Mouse (Mus musculus) MEL (cell line): Measurements from ENCODE around the gene Rps16. TPM values are rescaled to one million over a fixed set of nuclear protein-coding genes. Genes with fewer than 3 reads are reported as not detected.

ENCODE experiments used
- DNase-seq: peaks from one replicate; pipeline ENCODE4 v3.0.0; 2011; ENCODE audit warnings: low read depth, low spot score
- H3K27ac ChIP-seq: 2 replicates; pipeline ENCODE4 v1.5.1; 2012; ENCODE audit warnings: low read depth, mild to moderate bottlenecking, control low read depth, low read length, moderate library complexity; ENCODE audit not compliant: control insufficient read depth
- H3K27me3 ChIP-seq, 2 experiments: fragments of 150-350 bp in 1 of 2; sonication (generic) in 1 of 2; 2 replicates each; pipeline ENCODE4 v1.6.1; 2012; ENCODE audit warnings: low read length in 2 of 2, mild to moderate bottlenecking in 2 of 2, improper control_type of control experiment in 1 of 2, moderate library complexity in 1 of 2; ENCODE audit not compliant: insufficient read depth in 2 of 2, control insufficient read depth in 1 of 2
- H3K36me3 ChIP-seq, 2 experiments: 2 replicates each; pipeline ENCODE4 v1.6.1; 2012 to 2014; ENCODE audit warnings: low read length in 2 of 2, improper control_type of control experiment in 1 of 2, inconsistent platforms in 1 of 2, mild to moderate bottlenecking in 1 of 2; ENCODE audit not compliant: insufficient read depth in 2 of 2, control insufficient read depth in 1 of 2
- H3K4me1 ChIP-seq, 2 experiments: fragments of 150-350 bp in 1 of 2; sonication (generic) in 1 of 2; 2 replicates each; pipeline ENCODE4 v1.6.1; 2012; ENCODE audit warnings: low read length in 2 of 2, improper control_type of control experiment in 1 of 2, mild to moderate bottlenecking in 1 of 2; ENCODE audit not compliant: insufficient read depth in 2 of 2, control insufficient read depth in 1 of 2
- H3K4me3 ChIP-seq, 2 experiments: fragments of 150-350 bp in 1 of 2; sonication (generic) in 1 of 2; 2 replicates each; pipeline ENCODE4 v1.5.1; 2012; ENCODE audit warnings: low read depth in 2 of 2, low read length in 2 of 2, mild to moderate bottlenecking in 2 of 2, moderate library complexity in 2 of 2, control low read depth in 1 of 2, improper control_type of control experiment in 1 of 2; ENCODE audit not compliant: control insufficient read depth in 1 of 2, insufficient read depth in 1 of 2
- H3K79me2 ChIP-seq: 2 replicates; pipeline ENCODE4 v1.6.1; 2012; ENCODE audit warnings: mild to moderate bottlenecking, low read length, moderate library complexity; ENCODE audit not compliant: control insufficient read depth, poor library complexity, insufficient read depth
- H3K9ac ChIP-seq: 2 replicates; pipeline ENCODE4 v1.6.1; 2012; ENCODE audit warnings: low read depth, mild to moderate bottlenecking, control low read depth, low read length, moderate library complexity; ENCODE audit not compliant: control insufficient read depth, poor library complexity, severe bottlenecking
- H3K9me3 ChIP-seq: fragments of 150-350 bp; sonication (generic); replicated peaks from 2 replicates; pipeline ENCODE4 v1.6.1; 2012; ENCODE audit warnings: mild to moderate bottlenecking, low read length, improper control_type of control experiment, moderate library complexity; ENCODE audit not compliant: insufficient read depth
- BHLHE40 ChIP-seq: IDR thresholded peaks from 2 replicates; pipeline ENCODE4 v1.6.1; 2012; ENCODE audit warnings: low read depth, mild to moderate bottlenecking, inconsistent platforms, low read length, improper control_type of control experiment, borderline replicate concordance
- CHD1 ChIP-seq: IDR thresholded peaks from 2 replicates; pipeline ENCODE4 v1.6.1; 2012; ENCODE audit warnings: low read depth, mild to moderate bottlenecking, inconsistent platforms, low read length, improper control_type of control experiment
- CTCF ChIP-seq, 3 experiments: IDR thresholded peaks in 2 of 3; conservative IDR thresholded peaks in 1 of 3; 2 replicates each; pipeline ENCODE4 v1.5.1; 2011 to 2012; ENCODE audit warnings: low read length in 3 of 3, low read depth in 2 of 3, mild to moderate bottlenecking in 2 of 3, improper control_type of control experiment in 1 of 3, inconsistent platforms in 1 of 3, mixed read lengths in 1 of 3, moderate library complexity in 1 of 3; ENCODE audit not compliant: control insufficient read depth in 1 of 3, insufficient read depth in 1 of 3, poor library complexity in 1 of 3, severe bottlenecking in 1 of 3
- EP300 ChIP-seq, 2 experiments: IDR thresholded peaks; 2 replicates each; pipeline ENCODE4 v1.6.1; 2011; ENCODE audit warnings: improper control_type of control experiment in 2 of 2, low read length in 2 of 2, low read depth in 1 of 2, mild to moderate bottlenecking in 1 of 2
- GABPA ChIP-seq: IDR thresholded peaks from 2 replicates; pipeline ENCODE4 v1.6.1; 2012; ENCODE audit warnings: low read depth, mild to moderate bottlenecking, inconsistent platforms, low read length, improper control_type of control experiment, moderate library complexity
- HCFC1 ChIP-seq: IDR thresholded peaks from 2 replicates; pipeline ENCODE4 v1.6.1; 2012; ENCODE audit warnings: low read depth, mild to moderate bottlenecking, inconsistent platforms, low read length, improper control_type of control experiment, moderate library complexity
- MAFK ChIP-seq: IDR thresholded peaks from 2 replicates; pipeline ENCODE4 v1.6.1; 2011; ENCODE audit warnings: low read depth, mild to moderate bottlenecking, low read length, improper control_type of control experiment, borderline replicate concordance
- MAX ChIP-seq: IDR thresholded peaks from 2 replicates; pipeline ENCODE4 v1.6.1; 2011; ENCODE audit warnings: low read length, improper control_type of control experiment
- MAZ ChIP-seq: IDR thresholded peaks from 2 replicates; pipeline ENCODE4 v1.6.1; 2012; ENCODE audit warnings: low read depth, mild to moderate bottlenecking, inconsistent platforms, low read length, improper control_type of control experiment
- MEF2A ChIP-seq: IDR thresholded peaks from 2 replicates; pipeline ENCODE4 v1.6.1; 2014; ENCODE audit warnings: low read depth, mild to moderate bottlenecking, inconsistent platforms, low read length, improper control_type of control experiment; ENCODE audit not compliant: poor library complexity, insufficient replicate concordance, severe bottlenecking; ENCODE audit errors: extremely low read depth
- MXI1 ChIP-seq: IDR thresholded peaks from 2 replicates; pipeline ENCODE4 v1.6.1; 2011; ENCODE audit warnings: mild to moderate bottlenecking, low read depth, low read length, improper control_type of control experiment
- MYB ChIP-seq: IDR thresholded peaks from 2 replicates; pipeline ENCODE4 v1.6.1; 2011; ENCODE audit warnings: mild to moderate bottlenecking, low read depth, low read length, improper control_type of control experiment
- MYC ChIP-seq: IDR thresholded peaks from 2 replicates; pipeline ENCODE4 v1.6.1; 2011; ENCODE audit warnings: low read depth, mild to moderate bottlenecking, low read length, improper control_type of control experiment, moderate library complexity
- NELFE ChIP-seq: IDR thresholded peaks from 2 replicates; pipeline ENCODE4 v1.6.1; 2011; ENCODE audit warnings: low read depth, low read length, improper control_type of control experiment
- POLR2A ChIP-seq, 2 experiments: IDR thresholded peaks; 2 replicates each; pipeline ENCODE4 v1.6.1; 2011 to 2012; ENCODE audit warnings: low read length in 2 of 2, mild to moderate bottlenecking in 2 of 2, control low read depth in 1 of 2, improper control_type of control experiment in 1 of 2, low read depth in 1 of 2, moderate library complexity in 1 of 2; ENCODE audit not compliant: control insufficient read depth in 1 of 2, insufficient read depth in 1 of 2, poor library complexity in 1 of 2
- RAD21 ChIP-seq: IDR thresholded peaks from 2 replicates; pipeline ENCODE4 v1.6.1; 2011; ENCODE audit warnings: mild to moderate bottlenecking, low read depth, low read length, improper control_type of control experiment
- SIN3A ChIP-seq: IDR thresholded peaks from 2 replicates; pipeline ENCODE4 v1.6.1; 2012; ENCODE audit warnings: low read length, improper control_type of control experiment, inconsistent platforms
- USF1 ChIP-seq: IDR thresholded peaks from 2 replicates; pipeline ENCODE4 v1.6.1; 2014; ENCODE audit warnings: low read depth, mild to moderate bottlenecking, inconsistent platforms, low read length, improper control_type of control experiment, moderate library complexity
- USF2 ChIP-seq, 2 experiments: IDR thresholded peaks; 2 replicates each; pipeline ENCODE4 v1.6.1; 2011 to 2012; ENCODE audit warnings: improper control_type of control experiment in 2 of 2, low read length in 2 of 2, borderline replicate concordance in 1 of 2, inconsistent platforms in 1 of 2, low read depth in 1 of 2, mild to moderate bottlenecking in 1 of 2; ENCODE audit not compliant: insufficient read depth in 1 of 2
- ZNF384 ChIP-seq: IDR thresholded peaks from 2 replicates; pipeline ENCODE4 v1.6.1; 2012; ENCODE audit warnings: low read depth, mild to moderate bottlenecking, inconsistent platforms, low read length, improper control_type of control experiment
- polyA plus RNA-seq, 2 experiments: library from polyadenylated mRNA; stranded (reverse) in 1 of 2; unstranded in 1 of 2; fragments of >175 nt in 1 of 2; fragments of >200 nt in 1 of 2; gene quantifications; 2 replicates each; pipeline versions ENCODE4 v1.2.1 to v1.2.4; 2012; ENCODE audit warnings: low replicate concordance in 2 of 2, low read depth in 1 of 2; ENCODE audit not compliant: insufficient read length in 2 of 2, insufficient read depth in 1 of 2, missing spikeins in 1 of 2
- total RNA-seq: library from RNA; depleted of rRNA; stranded (reverse); fragments of 300-350 nt; gene quantifications from 2 replicates; pipeline ENCODE4 v1.2.3, GENCODE M21; 2012

Gene Rps16
- total and polyA plus RNA-seq, 3 experiments = 1,661 to 2,343 (median 1,740) TPM

DNA sequence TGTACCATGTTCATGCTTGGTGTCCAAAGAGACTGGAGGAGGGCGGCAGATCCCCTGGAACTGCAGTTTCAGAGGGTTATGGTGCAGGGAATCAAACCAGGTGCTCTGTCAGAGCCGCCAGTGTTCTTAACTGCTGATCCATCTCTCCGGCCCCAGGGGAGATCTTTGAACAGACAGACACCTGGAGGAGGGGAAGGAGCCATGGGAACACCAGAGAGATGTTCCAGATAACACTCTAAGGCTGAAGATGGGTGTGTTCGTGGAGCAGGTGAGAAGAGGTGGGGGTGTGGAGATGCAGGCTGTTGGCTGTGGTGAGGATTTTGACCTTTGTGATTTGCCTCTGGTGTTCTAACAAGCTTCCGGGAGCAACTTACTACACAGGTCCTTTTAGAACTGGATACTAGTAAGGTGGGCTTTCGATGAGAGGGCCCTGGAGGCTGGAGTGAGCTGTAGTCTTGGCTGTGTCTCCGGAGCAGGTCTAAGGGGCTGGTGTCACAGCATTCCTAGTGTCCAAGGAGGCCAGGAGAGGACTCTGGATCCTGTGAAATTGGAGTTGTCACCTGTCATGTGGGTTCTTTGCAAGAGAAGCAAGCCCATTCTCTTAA is 23.5 kb downstream of the Rps16 start:
- Histone ChIP-seq H3K4me1 (peaks cover 0 to 16% of the 10 kb centered on the region in 2 experiments; a peak in 2 of 4 replicates), H3K27me3 (no peaks in the 10 kb centered on the region), H3K9me3 (no peaks in the 10 kb centered on the region), H3K36me3 (peaks cover 0 to 7% of the 10 kb centered on the region in 2 experiments; a peak in 2 of 4 replicates), H3K4me3 (no peak overlapping the region), H3K9ac (no peak overlapping the region), H3K27ac (no peak overlapping the region), H3K79me2 (peaks cover 5% of the 10 kb centered on the region)
- TF ChIP-seq BHLHE40 = no peak
- TF ChIP-seq NELFE = no peak
- TF ChIP-seq EP300 (IDR thresholded peaks at IDR 0.05; ENCODE audit: low read depth in 1 of 2, low read length in 2 of 2) = no peak
- DNase-seq = peak; percentile 50

GRCm38 (mm10) chr7:28374647-28375046 is 24.2 kb downstream of the Rps16 start:
- Histone ChIP-seq H3K27me3 (no peaks in the 10 kb centered on the region), H3K9me3 (no peaks in the 10 kb centered on the region), H3K9ac (peak overlapping the region; percentile 79), H3K27ac (peak overlapping the region; percentile 93), H3K79me2 (peaks cover 5% of the 10 kb centered on the region), H3K36me3 (peaks cover 0 to 7% of the 10 kb centered on the region in 2 experiments; a peak in 2 of 4 replicates), H3K4me3 (peak overlapping the region; percentile 68 to 83), H3K4me1 (peaks cover 0 to 16% of the 10 kb centered on the region in 2 experiments; a peak in 2 of 4 replicates)
- TF ChIP-seq CTCF (IDR thresholded peaks at IDR 0.05 in 2 of 3, conservative IDR thresholded peaks at IDR 0.05 in 1 of 3; ENCODE audit: control insufficient read depth in 1 of 3, insufficient read depth in 1 of 3, low read depth in 2 of 3, low read length in 3 of 3, poor library complexity in 1 of 3, severe bottlenecking in 1 of 3) (no peak), BHLHE40 (peak; percentile 38; the same call in 1 of the 2 replicates), ZNF384 (peak; percentile 78), MXI1 (peak; percentile 66; the same call in 1 of the 2 replicates), MYC (no peak), USF1 (no peak), CHD1 (no peak)
- peak; percentile 61 for DNase-seq

DNA sequence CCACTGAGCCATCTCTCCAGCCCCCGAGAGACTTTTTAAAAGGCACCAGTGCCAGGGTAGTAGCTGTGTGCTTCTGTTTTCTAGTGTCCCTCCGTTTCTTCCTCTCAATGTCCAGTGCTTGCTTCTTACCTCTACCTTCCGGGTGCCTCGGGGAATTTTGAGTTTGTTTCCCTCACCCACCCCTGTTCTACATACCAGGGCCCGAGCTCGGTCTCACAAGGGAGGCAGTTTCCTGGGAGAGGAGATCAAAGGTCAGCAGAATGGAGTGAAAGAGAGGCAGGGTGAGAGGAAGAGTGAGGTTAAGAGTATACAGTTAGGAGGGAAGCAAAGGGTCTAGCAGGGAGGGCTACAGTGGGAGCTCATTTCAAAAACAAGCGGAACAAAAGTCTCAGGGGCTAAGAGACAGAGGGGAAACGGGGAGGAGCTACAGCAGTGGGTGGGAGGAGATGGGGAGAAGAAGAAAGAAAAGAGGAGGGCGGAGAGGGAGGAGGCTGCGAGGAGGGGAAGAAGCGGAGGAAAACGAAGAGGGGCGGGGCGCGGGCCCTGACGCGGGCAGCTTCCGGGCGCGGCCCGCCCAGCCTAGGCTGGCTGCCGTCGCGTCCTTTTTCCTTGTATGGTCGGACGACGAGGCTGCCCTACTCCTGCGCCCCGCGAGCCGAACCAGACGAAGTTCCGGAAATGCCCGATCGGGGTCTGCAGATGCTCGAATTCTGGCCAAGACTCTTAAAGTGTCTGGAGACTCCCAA is 24.9 kb downstream of the Rps16 start:
- Histone ChIP-seq H3K36me3 (peaks cover 0 to 8% of the 10 kb centered on the region in 2 experiments; a peak in 2 of 4 replicates), H3K4me1 (peaks cover 1 to 18% of the 10 kb centered on the region in 2 experiments; a peak in 3 of 4 replicates), H3K9ac (peak overlapping the region; percentile 80), H3K27me3 (no peaks in the 10 kb centered on the region), H3K4me3 (peak overlapping the region; percentile 68 to 83), H3K27ac (peak overlapping the region; percentile 93), H3K9me3 (no peaks in the 10 kb centered on the region), H3K79me2 (peaks cover 5% of the 10 kb centered on the region)
- DNase-seq = peak; percentile 96
- TF ChIP-seq BHLHE40 = no peak; the same call in 1 of the 2 replicates
- no peak for TF ChIP-seq MYB
- no peak for TF ChIP-seq GABPA
- peak; percentile 45 for TF ChIP-seq MAX
- TF ChIP-seq MAZ = 0 out of 2 replicates have a peak, but pooled peaks have one; percentile 62
- TF ChIP-seq CTCF (IDR thresholded peaks at IDR 0.05 in 2 of 3, conservative IDR thresholded peaks at IDR 0.05 in 1 of 3; ENCODE audit: control insufficient read depth in 1 of 3, insufficient read depth in 1 of 3, low read depth in 2 of 3, low read length in 3 of 3, poor library complexity in 1 of 3, severe bottlenecking in 1 of 3) = no peak
- no peak for TF ChIP-seq MEF2A
- peak; percentile 56 to 74; a peak in 3 of 4 replicates for TF ChIP-seq POLR2A (IDR thresholded peaks at IDR 0.05; ENCODE audit: control insufficient read depth in 1 of 2, insufficient read depth in 1 of 2, low read depth in 1 of 2, low read length in 2 of 2, poor library complexity in 1 of 2)
- TF ChIP-seq NELFE = peak; percentile 45
- TF ChIP-seq EP300 (IDR thresholded peaks at IDR 0.05; ENCODE audit: low read depth in 1 of 2, low read length in 2 of 2) = 0 out of 4 replicates have a peak, but pooled peaks of 1 of the 2 experiments have one; percentile 6
- TF ChIP-seq USF1 = no peak
- no peak for TF ChIP-seq RAD21
- no peak for TF ChIP-seq USF2 (IDR thresholded peaks at IDR 0.05; ENCODE audit: borderline replicate concordance in 1 of 2, insufficient read depth in 1 of 2, low read depth in 1 of 2, low read length in 2 of 2)
- no peak; the same call in 1 of the 2 replicates for TF ChIP-seq HCFC1
- TF ChIP-seq MAFK = no peak
- TF ChIP-seq SIN3A = peak; percentile 33; the same call in 1 of the 2 replicates
- TF ChIP-seq MYC = no peak
